Mouse (Mus musculus) gonadal fat pad, adult 2 months (tissue): ENCODE measurements around the gene Cfdp1. TPM values are rescaled to one million over a fixed set of nuclear protein-coding genes. Genes with fewer than 3 reads are reported as not detected.

Experiments used
- DNase-seq: peaks from one replicate; pipeline ENCODE4 v3.0.0-alpha.2; 2012; ENCODE audit warnings: low read depth
- polyA plus RNA-seq: library from polyadenylated mRNA; depleted of rRNA; stranded (reverse); fragments of >200 nt; gene quantifications from 2 replicates; pipeline ENCODE4 v1.2.3, GENCODE M21; 2012

Gene Cfdp1
- polyA plus RNA-seq, 1 experiment, result 6.5 TPM

DNA sequence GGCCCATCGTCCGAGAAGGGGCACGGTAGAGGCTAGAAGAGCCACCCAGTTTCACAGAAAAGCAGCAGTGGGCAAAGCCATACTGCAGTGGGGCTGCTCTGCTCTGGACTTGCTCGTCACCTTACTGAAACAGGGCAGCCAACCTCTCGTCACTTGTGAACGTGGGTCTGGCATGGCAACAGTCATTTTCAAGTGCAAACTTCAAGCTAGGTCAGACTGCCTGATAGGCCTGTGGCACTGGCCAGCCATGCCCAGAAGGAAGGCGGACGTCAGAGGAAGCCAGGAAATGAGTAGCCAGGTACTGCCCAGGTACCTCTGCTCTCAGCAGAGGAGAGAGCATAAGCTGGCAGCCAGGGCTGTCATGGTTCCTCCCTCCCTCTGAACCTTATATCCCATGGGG, 113.1 kb downstream of the Cfdp1 start:
- no peak for DNase-seq

DNA sequence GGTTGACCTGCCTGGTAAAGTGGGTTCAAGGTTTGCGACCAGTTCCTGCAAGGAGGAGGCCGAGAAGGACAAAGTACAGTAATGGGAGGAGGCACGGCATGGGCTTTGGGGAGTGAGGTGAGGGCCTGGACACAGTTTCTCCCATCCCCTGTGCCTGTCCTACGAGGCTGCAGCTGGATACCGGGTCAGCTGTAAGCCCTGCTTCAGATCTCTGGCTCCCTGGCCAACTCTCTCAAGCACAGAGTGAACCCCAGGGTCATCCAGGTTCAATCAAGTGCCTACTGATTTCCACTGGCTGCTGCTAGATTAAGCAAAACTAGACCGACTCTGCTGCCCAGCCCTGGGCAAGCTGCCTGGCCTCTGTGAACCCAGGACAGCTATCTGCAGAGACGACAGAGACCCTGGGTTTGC, 113.8 kb downstream of the Cfdp1 start:
- DNase-seq, result no peak

DNA sequence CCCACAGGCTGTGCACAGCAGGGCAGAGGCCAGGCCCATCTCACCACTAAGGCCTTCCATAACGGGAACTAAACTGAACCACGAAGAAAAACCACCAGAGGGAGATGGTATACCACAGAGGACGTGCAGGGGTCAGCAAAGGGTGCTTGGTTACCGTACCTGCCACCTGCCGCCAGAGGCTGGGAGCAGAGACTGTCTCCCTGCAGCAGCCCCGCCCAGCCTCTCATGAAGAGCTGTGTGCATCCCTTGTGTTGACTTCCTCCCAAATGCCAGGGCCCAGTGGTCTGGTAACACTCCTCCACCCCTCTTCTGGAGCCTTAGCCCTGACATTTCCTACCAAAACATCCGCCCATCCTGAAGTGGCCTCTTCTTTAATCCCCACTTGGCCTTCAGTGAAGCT, 114.5 kb downstream of the Cfdp1 start:
- no peak for DNase-seq

DNA sequence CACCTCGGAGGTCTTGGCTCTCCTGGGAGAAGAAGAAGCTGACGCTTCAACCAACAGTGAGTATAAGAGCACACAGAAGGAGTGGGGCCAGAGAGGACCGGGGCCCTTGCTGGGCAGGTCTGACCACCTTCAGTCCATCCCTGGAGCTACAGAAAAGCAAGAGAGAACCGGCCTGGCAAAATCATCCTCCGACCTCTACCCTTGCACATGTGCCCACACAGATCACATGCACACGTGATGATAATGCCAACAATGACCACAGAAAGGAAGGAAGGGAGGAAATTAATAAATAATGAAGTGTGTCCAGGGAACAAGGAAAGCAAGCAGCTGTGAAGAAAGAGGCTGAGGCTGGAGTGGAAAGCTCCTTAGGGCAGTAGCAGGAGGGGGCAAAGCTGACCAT, 115.2 kb downstream of the Cfdp1 start:
- no peak for DNase-seq

DNA sequence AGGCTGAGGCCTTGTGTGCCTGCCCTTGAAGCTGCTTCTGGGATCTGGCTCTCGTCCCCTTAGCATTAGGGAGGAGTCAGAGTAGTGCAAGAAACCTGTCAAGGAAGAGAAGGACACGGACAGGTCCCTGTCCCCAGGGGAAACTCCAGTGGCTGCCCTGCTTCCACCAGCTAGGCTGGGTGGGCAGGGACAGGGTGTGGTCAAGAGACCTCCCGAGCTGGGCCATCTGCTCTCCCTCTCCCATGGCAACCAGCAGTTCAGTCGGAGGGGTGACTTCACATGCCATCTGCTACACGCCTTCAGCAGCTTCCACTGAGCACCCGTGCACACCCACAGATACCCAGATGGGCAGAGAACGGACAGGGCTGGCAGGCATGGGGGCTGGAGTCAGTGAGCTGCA, 117.8 kb downstream of the Cfdp1 start:
- no peak for DNase-seq

DNA sequence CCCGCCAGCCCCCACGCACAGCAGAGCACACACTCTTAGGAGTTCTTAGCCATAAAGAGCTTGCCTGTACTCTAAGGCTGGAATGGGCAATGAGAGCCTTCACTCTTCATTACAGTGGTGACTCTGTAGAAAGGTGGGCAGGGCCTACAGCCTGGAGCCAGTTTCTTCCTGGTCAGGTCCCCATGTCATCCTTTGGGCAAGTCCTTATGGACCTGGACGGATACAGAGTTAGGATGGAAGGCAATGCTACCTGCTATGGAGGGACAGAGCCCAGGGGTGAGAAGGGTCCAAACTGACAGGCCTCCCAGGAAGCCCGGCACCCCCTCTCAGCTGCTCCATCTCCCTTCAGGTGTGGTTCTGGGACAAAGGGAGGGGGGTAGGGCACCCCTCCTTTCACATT, 118.3 kb downstream of the Cfdp1 start:
- no peak for DNase-seq

DNA sequence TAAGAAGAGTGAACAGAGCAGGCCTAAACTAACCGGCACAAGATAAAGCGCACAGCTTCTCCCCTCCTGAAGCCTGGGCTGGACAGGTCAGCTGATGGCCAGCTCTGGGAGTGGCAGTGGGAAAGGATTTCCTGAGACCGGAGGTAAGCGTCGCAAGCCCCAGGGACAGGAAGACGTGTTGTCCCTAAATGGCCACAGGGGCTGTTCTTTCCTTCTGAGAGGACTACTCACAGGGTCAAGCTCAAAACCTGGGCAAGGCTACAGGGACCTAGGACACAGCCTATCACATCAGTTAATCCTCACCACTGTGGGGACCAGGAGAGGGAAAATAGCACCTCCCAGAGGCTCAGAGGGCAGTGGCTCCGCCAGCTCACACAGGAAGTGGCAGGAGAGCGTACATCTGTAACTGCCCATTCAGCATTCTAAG, 118.7 kb downstream of the Cfdp1 start:
- DNase-seq, result no peak

DNA sequence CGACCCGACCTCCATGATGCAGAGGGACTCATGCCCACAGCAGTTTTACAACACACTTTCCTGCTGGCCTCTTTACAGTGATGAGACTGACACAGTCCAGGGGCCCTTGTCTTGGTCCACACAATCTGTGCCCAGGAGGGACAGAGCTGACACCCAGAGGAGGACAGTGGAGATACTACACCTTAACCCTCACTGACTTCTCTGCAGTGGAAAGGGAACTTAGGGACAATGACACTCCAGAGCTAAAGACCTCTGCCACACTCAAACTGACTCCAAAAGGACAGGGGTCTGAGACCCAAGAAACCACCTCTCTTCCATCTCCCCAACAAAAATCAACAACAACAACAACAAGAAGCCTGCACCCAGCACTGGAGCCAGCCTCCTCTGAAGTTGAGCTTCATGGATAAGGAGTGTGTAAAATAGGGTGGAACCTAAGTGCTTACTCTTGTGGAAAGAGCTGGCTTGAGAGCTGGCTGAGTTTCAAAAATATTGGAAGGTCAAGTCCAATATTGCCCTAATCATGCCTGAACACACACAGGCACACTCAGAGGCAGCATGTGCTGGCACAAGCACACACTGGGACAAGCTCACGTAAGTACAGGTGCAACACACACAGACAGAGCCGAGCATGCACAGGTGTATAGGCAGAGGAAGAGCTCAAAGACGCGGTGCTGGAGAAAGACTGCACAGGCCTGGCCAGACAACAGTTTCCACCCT, 119.7 kb downstream of the Cfdp1 start:
- DNase-seq, result no peak

DNA sequence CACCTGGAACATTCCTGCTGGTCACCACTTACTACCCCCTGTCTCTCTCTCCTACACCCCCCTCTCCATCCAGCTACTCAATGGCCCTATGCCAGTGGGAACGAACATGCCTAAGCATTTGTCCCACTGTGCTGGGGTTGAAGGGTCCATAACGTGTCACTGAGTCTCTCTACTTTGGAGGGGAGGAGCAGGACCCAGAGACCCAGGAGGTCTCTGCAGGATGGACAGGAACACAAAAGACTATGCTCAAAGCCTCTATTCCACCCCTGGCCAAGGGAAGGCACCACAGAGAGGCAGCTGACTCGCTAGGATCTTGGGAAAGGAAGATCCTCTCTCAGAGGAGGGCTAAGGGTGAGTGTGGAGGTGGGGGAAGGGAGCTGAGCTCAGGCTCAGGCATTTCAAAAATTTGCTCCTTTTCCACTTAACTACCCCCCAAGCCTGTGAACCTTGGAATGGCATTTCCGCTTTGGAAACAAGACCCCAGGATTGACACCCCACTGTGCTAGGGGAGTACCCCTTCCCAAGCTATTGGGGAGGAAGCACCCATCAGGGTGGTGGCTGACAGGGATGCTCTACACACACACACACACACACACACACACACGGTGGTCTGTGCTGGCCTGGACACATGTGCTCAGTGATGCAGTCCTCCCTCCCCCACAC, 120.4 kb downstream of the Cfdp1 start:
- no peak for DNase-seq

DNA sequence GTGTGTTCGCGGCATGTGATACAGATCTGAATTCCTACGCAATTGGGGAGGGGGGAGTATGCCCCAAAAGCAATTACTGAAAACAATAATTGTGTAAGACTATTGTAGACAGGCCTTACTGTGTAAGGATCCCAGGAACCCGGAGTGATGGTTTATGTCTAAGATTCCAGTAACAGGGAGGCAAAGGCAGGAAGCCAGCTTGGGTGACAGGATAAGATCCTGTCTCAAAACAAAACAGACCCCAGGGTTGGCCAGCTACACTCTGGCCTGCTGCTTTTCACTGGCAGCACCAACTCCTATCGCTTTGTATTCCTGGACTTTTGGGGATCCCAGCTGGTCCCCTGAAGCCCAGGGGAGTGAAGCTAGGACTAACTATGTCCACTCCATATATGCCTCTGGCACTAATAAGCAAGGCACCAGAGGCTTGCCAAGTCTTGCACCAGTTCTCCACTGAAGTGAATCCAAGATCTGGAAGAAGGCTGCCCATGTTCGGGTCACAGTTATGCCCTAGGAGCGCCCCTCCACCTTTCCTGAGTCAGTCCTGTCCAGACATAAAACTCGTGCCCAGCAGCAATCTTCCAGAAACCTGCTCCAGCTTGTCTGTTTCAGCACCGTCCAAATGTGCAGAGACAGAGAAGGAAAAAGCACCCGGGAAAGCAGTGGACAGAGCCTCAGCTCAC, 121.5 kb downstream of the Cfdp1 start:
- peak; percentile 63 for DNase-seq

DNA sequence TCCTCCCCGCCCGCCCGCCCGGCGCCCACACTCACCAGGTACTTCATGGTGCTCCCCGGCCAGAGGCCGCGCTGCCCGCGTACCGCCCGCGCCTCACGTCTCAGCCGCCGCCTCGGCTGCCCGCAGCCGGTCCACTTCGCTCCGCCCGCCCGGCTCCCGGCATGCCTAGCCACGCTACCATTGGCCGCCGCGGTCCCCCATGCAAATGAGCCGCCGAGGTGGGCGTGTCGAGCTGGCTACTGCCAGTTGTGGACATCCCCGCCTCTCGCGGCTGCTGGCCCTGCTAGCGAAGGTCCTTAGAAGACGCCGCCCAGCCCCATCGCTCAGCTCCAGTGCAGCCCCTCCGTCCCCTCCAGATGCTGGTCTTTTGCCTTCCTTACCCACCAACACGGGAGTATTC, 122.1 kb downstream of the Cfdp1 start:
- no peak for DNase-seq

DNA sequence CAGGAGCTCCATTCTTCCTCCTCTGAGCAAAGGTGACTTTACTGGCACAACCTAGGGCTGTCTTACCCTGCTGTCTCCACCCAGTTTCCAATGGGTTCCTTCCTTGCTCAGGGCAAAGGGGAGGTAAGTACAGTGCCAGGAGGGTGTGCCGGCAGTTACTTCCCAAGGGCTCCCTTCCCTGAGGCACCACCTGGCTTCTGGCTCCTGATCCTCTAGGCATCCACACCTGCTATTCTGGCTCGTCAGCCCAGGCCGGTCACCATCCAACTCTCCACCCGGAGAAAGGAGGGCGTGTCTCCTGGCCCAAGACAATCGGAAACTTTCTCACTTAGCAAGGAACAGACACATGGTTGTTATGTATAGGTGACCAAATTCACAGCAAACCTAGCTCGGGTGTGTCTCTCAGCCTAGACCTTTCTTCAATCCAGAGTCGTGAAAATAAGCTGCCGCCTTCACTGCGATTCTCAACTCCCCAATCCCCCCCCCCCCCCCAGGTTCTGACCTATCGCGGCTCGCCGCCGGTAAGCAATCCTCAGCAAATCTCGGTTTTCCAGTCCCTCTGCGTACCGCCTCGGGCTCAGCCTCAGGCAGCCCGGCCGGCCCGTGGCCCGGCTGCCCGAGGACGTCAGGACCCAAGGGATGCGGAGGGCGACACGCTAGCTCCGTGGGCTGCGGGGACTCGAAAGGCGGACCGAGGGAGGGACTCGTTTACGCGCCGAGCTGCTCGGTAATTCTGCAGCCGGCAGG, 122.7 kb downstream of the Cfdp1 start:
- DNase-seq, result no peak

DNA sequence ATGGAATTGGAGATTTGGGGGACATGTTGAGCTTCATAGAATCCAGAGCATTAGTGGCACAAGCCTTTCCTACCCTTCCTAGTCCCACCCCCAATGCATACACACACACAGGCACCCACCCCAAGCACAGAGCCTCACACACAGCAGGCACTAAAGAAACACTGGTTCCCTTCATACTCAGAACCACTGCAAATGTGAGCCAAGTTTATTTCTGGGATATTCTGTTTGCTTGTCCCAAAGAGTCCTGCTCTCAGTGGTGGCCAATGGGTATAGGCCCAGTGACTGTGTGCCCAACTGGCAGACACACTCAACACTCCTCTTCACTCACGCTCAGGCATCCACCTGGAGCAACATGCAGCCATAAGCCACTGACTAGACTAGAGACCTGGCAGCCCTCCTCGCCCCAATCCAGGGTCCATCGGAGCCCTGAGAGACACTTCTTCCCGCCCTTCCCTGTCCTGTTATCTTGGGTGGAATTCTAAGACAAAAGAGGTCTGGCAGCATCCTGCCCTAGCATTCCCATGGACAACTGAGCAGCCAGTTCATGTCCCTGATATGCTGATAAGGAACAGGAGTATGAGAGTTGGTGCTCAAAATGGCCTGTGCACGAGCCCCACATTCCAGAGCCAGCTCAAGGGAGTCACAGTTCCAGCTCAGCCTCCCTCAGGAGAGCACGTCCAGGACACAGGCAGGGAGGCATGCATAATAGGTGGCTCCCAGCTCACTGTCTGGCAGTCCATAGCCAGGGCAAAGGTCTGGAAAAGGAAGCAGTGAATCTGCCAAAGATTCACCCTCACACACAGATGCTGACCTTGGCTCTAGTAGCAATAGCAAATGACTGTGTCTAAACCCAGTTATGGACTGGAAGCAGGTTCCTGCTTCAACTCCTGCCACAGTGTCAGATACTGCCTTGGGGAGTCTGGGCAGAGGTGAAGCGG, 124.6 kb downstream of the Cfdp1 start:
- DNase-seq, result peak; percentile 77

DNA sequence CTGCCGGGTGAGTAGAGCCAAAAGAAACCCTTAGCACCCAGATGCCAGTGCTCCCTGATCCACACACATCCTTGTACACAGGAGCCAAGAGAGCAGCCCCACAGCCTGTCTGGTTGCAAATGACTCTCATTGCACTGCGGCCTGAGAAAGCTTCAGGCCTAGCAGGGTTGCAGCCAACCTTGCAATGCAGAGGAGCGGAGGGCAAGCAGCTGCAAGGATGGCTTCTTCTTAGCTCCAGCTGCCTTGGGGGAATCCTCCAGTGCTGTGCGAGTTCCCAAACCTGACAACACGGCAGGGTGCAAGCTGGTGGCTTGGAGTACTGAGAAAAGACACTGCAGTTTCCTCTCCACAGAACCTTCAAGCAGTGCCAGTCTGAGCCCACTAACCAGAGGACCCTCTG, 125.6 kb downstream of the Cfdp1 start:
- no peak for DNase-seq

DNA sequence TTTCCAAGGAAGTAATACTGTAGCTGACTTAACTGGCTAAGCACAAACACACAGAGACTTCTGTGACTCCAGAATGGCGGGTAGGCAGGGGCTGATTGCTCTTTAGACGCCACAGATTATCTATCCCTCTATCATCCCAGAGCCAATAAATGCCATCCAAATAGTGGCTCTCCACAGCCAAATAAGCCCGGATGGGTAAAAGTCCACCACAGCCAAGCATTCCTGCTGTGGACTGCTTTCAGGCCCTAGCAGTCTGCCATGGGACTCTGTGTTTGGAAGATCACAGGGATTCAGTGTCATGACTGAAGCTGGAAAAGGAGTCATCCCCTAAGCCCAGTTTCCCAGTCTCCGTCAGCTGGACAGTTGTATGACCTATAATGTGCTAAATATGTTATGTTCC, 126.5 kb downstream of the Cfdp1 start:
- no peak for DNase-seq

DNA sequence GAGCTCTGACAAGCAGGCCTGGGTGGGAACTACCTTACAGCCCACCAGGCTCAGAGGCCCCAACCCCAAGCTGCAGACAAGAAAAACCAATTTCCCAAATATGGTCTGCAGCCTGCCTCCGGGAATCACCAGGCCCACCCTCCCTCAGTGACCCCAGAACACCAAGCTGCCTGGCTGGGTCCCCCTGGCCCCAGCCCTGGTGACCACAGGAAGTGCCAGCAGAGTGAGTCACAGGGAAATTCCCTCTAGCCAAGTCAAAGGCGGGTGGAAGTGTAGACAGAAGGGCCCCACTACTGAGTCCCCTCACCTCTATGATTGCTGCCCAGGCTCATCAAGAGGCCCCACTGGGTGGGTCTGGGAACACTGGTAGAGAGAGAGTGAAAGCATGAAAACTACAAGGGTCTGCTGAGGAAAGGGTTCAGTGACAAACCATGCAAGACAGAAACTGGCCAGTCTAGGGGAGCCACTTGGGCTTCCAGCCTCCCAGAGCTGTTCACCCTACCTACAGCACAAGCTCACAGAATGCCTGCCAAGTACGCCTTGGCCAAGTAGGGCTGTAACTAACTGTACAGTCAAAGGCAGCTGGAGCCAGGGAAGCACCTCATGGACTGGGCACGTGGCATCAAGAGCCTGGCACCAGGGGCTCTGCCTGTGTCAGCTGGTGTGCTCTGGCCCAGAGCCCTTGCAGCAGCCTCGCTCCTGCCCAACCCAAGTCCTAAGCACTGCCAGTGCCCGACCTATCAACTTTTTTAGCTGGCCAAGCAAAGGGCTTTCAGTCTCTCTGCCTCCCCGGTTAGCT, 127.8 kb downstream of the Cfdp1 start:
- peak; percentile 69 for DNase-seq

DNA sequence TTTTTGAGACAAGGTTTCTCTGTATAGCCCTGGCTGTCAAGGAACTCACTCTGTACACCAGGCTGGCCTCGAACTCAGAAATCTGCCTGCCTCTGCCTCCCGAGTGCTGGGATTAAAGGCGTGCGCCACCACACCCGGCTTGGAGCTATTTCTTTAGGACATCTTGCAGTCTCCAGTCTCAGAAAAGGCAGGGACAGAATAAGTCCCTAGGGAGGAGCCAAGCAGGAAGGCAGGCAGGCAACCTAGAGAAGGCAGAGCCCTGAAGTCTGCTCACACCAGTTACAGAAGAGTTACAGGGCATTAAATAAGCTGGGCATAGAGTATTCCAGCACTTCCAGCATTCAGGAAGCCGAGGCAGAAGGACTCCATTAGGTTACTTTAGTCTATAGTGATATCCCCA, 128.8 kb downstream of the Cfdp1 start:
- DNase-seq, result no peak

DNA sequence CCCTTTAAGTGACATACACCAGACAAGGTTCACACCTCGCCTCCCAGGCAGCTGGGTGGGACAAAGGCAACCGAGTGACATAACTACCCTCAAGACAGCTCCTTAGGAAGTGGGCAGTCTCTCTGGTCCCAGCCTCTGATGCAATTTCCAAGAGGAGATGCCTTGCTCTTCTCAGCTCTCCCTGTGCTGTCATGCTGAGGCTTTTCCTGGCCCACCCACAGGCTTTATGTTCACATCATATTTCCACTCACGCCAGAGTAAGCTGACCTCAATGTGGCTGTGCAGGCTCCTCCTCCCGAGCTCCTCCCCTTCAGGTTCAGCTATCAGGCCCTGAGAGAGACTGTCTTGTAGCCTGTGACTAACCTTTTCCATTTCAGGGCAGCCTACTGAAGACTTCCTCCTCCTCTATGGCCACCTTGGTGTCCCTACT, 134.0 kb downstream of the Cfdp1 start:
- DNase-seq, result no peak

DNA sequence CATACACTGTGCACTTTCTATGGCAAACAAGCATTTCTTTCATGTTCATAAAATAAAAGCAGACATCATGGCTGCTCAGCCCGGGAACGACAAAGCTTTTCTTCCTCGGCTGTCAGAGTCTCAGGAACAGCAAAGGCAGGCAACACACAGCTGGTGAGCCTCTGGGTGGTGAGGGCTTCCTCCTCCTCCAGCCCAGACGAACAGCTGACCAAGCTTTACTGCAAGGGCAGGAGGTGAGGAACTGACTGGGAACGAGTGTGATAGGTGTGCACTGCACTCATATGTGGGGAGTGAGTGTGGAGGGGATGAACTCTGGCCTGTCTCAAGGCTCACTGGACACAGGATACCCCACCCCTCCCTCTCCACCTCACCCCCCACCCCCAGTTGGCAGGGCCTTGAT, 135.2 kb downstream of the Cfdp1 start:
- no peak for DNase-seq
